Mouse (Mus musculus) ES-E14 (cell line): Measurements from ENCODE around the gene Psd. TPM values are rescaled to one million over a fixed set of nuclear protein-coding genes. Genes with fewer than 3 reads are reported as not detected.

Experiments used
- DNase-seq: peaks from one replicate; pipeline ENCODE4 v3.0.0-alpha.2; 2013; ENCODE audit warnings: low read depth, low spot score
- H3K27ac ChIP-seq: 2 replicates; pipeline ENCODE4 v1.5.1; 2012; ENCODE audit warnings: low read depth, mild to moderate bottlenecking, low read length, moderate library complexity, mixed read lengths; ENCODE audit not compliant: poor library complexity, insufficient read depth, severe bottlenecking
- H3K36me3 ChIP-seq: 2 replicates; pipeline ENCODE4 v1.6.1; 2012; ENCODE audit warnings: mild to moderate bottlenecking, low read length, moderate library complexity, mixed read lengths; ENCODE audit not compliant: control insufficient read depth, poor library complexity, insufficient read depth, severe bottlenecking
- H3K4me1 ChIP-seq, 2 experiments: fragments of 150-350 bp in 1 of 2; sonication (generic) in 1 of 2; 2 replicates each; pipeline ENCODE4 v1.6.1; 2012; ENCODE audit warnings: low read length in 2 of 2, mild to moderate bottlenecking in 1 of 2, mixed read lengths in 1 of 2; ENCODE audit not compliant: control insufficient read depth in 2 of 2, insufficient read depth in 2 of 2, poor library complexity in 1 of 2
- H3K4me3 ChIP-seq, 2 experiments: fragments of 150-350 bp in 1 of 2; sonication (generic) in 1 of 2; 2 replicates each; pipeline ENCODE4 v1.5.1; 2012; ENCODE audit warnings: low read length in 2 of 2, low read depth in 1 of 2, mild to moderate bottlenecking in 1 of 2, mixed read lengths in 1 of 2; ENCODE audit not compliant: insufficient read depth in 1 of 2, poor library complexity in 1 of 2, severe bottlenecking in 1 of 2
- H3K9ac ChIP-seq: 2 replicates; pipeline ENCODE4 v1.6.1; 2012; ENCODE audit warnings: low read depth, mild to moderate bottlenecking, low read length, mixed read lengths; ENCODE audit not compliant: poor library complexity, insufficient read depth, severe bottlenecking
- H3K9me3 ChIP-seq: fragments of 150-350 bp; sonication (generic); 2 replicates; pipeline ENCODE4 v1.6.1; 2012; ENCODE audit warnings: low read depth, mild to moderate bottlenecking, low read length; ENCODE audit not compliant: control insufficient read depth, insufficient read depth
- CHD2 ChIP-seq: IDR thresholded peaks from 2 replicates; pipeline ENCODE4 v1.6.1; 2014; ENCODE audit warnings: mild to moderate bottlenecking, low read depth, low read length, inconsistent platforms
- HCFC1 ChIP-seq: IDR thresholded peaks from 2 replicates; pipeline ENCODE4 v1.6.1; 2012; ENCODE audit warnings: low read length, inconsistent platforms, borderline replicate concordance; ENCODE audit not compliant: insufficient read depth
- MAFK ChIP-seq: IDR thresholded peaks from 2 replicates; pipeline ENCODE4 v1.6.1; 2014; ENCODE audit warnings: mild to moderate bottlenecking, low read depth, low read length, inconsistent platforms; ENCODE audit not compliant: insufficient read depth
- ZC3H11A ChIP-seq: IDR thresholded peaks from 2 replicates; pipeline ENCODE4 v1.6.1; 2012; ENCODE audit warnings: low read depth, mild to moderate bottlenecking, inconsistent platforms, low read length, borderline replicate concordance
- ZNF384 ChIP-seq: IDR thresholded peaks from 2 replicates; pipeline ENCODE4 v1.6.1; 2012; ENCODE audit warnings: low read depth, low read length, inconsistent platforms
- in situ Hi-C, 2 experiments: fragments of 600-800 bp; cut with MboI; formaldehyde crosslinking; loops; one replicate each; pipeline ENCODE4 v1.15.1; 2025; ENCODE audit warnings: low sequenced_read_pairs in 2 of 2, inconsistent platforms in 1 of 2; ENCODE audit not compliant: unreplicated experiment in 2 of 2
- total RNA-seq: library from RNA; depleted of rRNA; stranded (reverse); fragments of 300-350 nt; gene quantifications from 2 replicates; pipeline ENCODE4 v1.2.3, GENCODE M21; 2012

The Psd gene
- total RNA-seq, 1 experiment: 2.4 TPM

GRCm38 (mm10) chr19:46307781-46308180, 19.2 kb downstream of the Psd start:
- Histone ChIP-seq H3K27ac (no peak overlapping the region), H3K9ac (no peak overlapping the region), H3K4me1 (peaks cover 0 to 18% of the 10 kb centered on the region in 2 experiments; a peak in 1 of 4 replicates), H3K36me3 (peaks cover 6% of the 10 kb centered on the region; the same call in 1 of the 2 replicates), H3K9me3 (no peaks in the 10 kb centered on the region), H3K4me3 (peak overlapping the region in 1 of 2 experiments; percentile 62; a peak in 1 of 4 replicates)
- no peak for DNase-seq
- TF ChIP-seq ZC3H11A: no peak
- in situ Hi-C loops: no loop called here

DNA sequence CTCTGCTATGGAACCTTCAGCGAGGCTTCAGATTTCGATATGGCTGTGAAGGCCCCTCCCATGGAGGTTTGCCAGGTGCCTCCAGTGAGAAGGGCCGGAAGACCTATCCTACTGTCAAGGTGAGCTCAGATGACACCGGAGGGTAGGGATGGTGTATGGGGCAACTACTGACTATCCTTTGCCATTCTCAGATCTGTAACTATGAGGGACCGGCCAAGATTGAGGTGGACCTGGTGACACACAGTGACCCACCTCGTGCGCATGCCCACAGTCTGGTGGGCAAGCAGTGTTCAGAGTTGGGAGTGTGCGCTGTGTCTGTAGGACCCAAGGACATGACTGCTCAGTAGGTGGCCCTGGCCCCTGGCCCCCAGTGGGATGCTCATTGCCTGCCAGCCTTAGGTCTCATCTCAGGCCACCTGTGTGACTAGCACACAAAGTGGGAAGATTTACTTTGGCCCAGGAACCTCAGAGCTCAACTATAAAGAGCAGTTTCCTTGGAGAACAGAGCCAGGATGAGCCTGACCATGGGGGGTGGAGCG, 20.1 kb downstream of the Psd start:
- TF ChIP-seq ZNF384 (no peak), MAFK (no peak), CHD2 (no peak), ZC3H11A (no peak), HCFC1 (no peak)
- Histone ChIP-seq H3K4me1 (peaks cover 0 to 18% of the 10 kb centered on the region in 2 experiments; a peak in 1 of 4 replicates), H3K9me3 (no peaks in the 10 kb centered on the region), H3K27ac (no peak overlapping the region), H3K9ac (no peak overlapping the region), H3K36me3 (peaks cover 6% of the 10 kb centered on the region; the same call in 1 of the 2 replicates), H3K4me3 (no peak overlapping the region)
- in situ Hi-C loops: no loop called here
- no peak for DNase-seq

DNA sequence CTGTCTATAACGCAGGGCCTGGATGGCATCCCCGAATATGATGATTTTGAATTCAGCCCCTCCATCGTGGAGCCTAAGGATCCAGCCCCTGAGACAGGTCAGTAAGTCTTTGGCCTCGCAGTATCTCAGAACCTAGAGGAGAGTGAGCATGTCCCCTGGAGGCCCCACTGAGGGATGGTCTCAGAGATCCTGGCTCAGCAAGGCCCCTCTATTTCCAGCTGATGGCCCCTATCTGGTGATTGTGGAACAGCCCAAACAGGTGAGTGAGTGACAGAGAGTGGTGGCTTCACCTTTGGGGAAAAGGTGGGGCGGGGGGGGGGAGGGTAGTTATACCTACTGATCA, 20.7 kb downstream of the Psd start:
- Histone ChIP-seq H3K27ac (no peak overlapping the region), H3K9me3 (no peaks in the 10 kb centered on the region), H3K36me3 (peaks cover 6% of the 10 kb centered on the region; the same call in 1 of the 2 replicates), H3K4me1 (peaks cover 0 to 18% of the 10 kb centered on the region in 2 experiments; a peak in 1 of 4 replicates), H3K4me3 (peak overlapping the region; percentile 69 to 99; a peak in 2 of 4 replicates), H3K9ac (no peak overlapping the region; the same call in 1 of the 2 replicates)
- TF ChIP-seq HCFC1 (no peak), MAFK (no peak), ZNF384 (no peak), ZC3H11A (no peak), CHD2 (no peak)
- in situ Hi-C loops: no loop called here
- no peak for DNase-seq

DNA sequence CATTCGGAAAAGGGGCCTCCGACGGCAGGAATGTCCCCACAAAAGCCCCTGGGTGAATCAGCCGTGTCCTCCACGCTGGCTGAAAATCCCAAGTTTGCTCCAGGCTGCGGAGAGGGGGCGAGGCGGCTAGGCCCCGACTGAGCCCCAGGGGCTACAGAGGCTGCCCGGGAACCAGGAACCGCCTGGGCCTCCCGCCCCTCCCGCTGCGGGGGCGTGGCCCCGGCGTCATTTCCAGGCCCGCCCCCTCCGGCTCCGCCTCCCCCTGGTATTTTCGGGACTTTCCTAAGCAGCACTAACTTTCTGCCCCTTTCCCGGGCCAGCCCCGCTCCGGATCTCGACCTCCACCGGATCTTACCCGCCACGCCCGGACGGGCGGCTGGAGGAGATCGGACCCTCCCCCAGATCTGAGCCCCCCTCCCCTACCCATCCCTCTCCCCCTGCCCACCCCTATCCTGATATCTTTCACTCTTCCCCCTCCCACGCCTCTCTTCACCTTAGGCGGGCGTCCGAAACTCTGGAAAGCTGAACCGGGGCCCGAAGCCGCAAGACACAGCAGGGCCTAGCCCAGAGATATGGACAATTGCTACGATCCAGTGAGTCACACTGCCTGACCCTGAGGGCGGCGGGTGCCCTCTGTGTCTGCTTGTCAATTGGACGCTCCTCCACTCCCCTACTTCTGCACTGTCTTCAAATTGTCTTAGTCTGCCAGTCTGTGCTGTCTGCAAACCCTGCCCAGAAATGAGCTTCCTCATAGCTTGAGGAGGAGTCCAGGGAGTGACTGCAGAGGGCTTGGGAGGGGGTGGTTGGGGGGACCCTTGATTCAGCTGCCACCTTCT, 21.3 kb downstream of the Psd start:
- TF ChIP-seq MAFK (no peak), ZNF384 (no peak), HCFC1 (no peak), CHD2 (no peak), ZC3H11A (no peak)
- no peak overlapping the region for H3K27ac ChIP-seq
- H3K36me3 ChIP-seq: peaks cover 4% of the 10 kb centered on the region; the same call in 1 of the 2 replicates
- H3K9ac ChIP-seq: peak overlapping the region; percentile 70
- in situ Hi-C loops: no loop called here
- no peaks in the 10 kb centered on the region for H3K9me3 ChIP-seq
- H3K4me3 ChIP-seq: peak overlapping the region; percentile 69 to 99
- H3K4me1 ChIP-seq: peaks cover 0 to 18% of the 10 kb centered on the region in 2 experiments; a peak in 1 of 4 replicates
- peak; percentile 89 for DNase-seq
